Mouse (Mus musculus): Measurements from ENCODE around the gene Lipo3. TPM values are rescaled to one million over a fixed set of nuclear protein-coding genes. Genes with fewer than 3 reads are reported as not detected.

Gene Lipo3
- polyA plus RNA-seq, 1 experiment from 2014 or later = 10.1 TPM

DNA sequence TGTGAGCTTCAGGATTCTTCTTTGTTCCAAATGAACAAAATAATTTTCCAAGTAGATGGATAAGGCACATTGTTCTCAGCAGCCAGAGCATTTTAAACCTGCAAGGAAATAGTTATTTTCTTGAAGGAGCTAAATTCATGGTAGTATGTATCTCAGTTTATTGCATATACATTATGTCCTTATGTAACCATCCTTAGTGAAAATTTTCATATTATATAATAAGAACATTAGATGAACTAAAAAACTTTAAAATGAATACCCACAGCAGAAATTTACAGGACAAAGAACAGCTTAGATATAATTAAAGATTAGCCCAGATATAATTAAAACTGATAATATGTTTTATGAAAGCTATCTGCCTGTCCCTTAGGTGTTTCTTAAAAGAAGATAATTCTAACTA lies 244.1 kb downstream of the Lipo3 start, which contains the start of gene Lipo4:
Gene Lipo4 (minus strand): TSS at position 101 of the 400 bp plus-strand sequence.
- Histone ChIP-seq H3K36me3 (replicated peaks; ENCODE audit: control insufficient read depth, insufficient read depth, low read depth, low read length) (no peaks in the 10 kb centered on the region), H3K4me2 (ENCODE audit: low read depth, low read length) (no peak within 1 kb of the TSS), H3K27me3 (ENCODE audit: control insufficient read depth, insufficient read depth, low read length) (no peaks in the 10 kb centered on the region), H3K27ac (replicated peaks; ENCODE audit: low read depth, low read length) (no peak within 1 kb of the TSS), H3K9ac (replicated peaks; ENCODE audit: low read length) (no peak within 1 kb of the TSS), H3K4me1 (ENCODE audit: control insufficient read depth, insufficient read depth, low read length) (no peaks in the 10 kb centered on the region), H3K9me3 (replicated peaks; ENCODE audit: control insufficient read depth, low read length) (no peaks in the 10 kb centered on the region), H3K4me3 (ENCODE audit: low read depth, low read length) (no peak within 1 kb of the TSS)
- ATAC-seq (replicated peaks; ENCODE audit: insufficient number of reproducible peaks, low FRiP score, low TSS enrichment, low read depth) (no peak), DNase-seq (ENCODE audit: low spot score) (no peak)

Small RNAs within 50 kb of the gene (microRNA-seq; reads per million reads assigned to microRNA genes)
- not detected for gene Gm27440 (ENCODE audit: borderline number of aligned reads)

Other genes with a start within 250 kb of the Lipo3 start
- not detected in 2 replicates for gene Lipo4, start 244.2 kb downstream of the Lipo3 start, polyA plus RNA-seq (2014; fragmentation: Nextera tagmentation; extraction: Ambion mirVana)
- not detected in 2 replicates for gene Gm8978, start 136.7 kb downstream of the Lipo3 start, polyA plus RNA-seq (2014; fragmentation: Nextera tagmentation; extraction: Ambion mirVana)
- 0.27 and 0.63 TPM in 2 replicates for gene Lipo2, start 10.6 kb downstream of the Lipo3 start, polyA plus RNA-seq (2014; fragmentation: Nextera tagmentation; extraction: Ambion mirVana)
- not detected in 2 replicates for gene Lipo1, start 25.5 kb upstream of the Lipo3 start, polyA plus RNA-seq (2014; fragmentation: Nextera tagmentation; extraction: Ambion mirVana)
- gene Lipf, start 199.2 kb upstream of the Lipo3 start, polyA plus RNA-seq (2014; fragmentation: Nextera tagmentation; extraction: Ambion mirVana) = not detected in 2 replicates
- gene Lipk, start 246.3 kb upstream of the Lipo3 start, polyA plus RNA-seq (2014; fragmentation: Nextera tagmentation; extraction: Ambion mirVana) = not detected in 2 replicates

Data from embryonic facial prominence, embryonic 11.5 days (tissue).